Mouse (Mus musculus): Measurements from ENCODE around the gene Metrn. TPM values are rescaled to one million over a fixed set of nuclear protein-coding genes. Genes with fewer than 3 reads are reported as not detected.

The Metrn gene
- polyA plus RNA-seq, 1 experiment from 2014 or later = 11.9 TPM

GRCm38 (mm10) chr17:25755086-25755485 lies 41.9 kb downstream of the Metrn start:
- TF ChIP-seq EP300 (IDR thresholded peaks at IDR 0.05; ENCODE audit: low read depth) (no peak), CTCF (IDR thresholded peaks at IDR 0.05; ENCODE audit: low read depth) (no peak)
- Histone ChIP-seq H3K27me3 (ENCODE audit: insufficient read depth, low read length) (0 out of 2 replicates have a peak, but pooled peaks cover 3% of the 10 kb centered on the region), H3K9ac (replicated peaks) (no peak overlapping the region), H3K9me3 (ENCODE audit: low read length) (no peaks in the 10 kb centered on the region), H3K27ac (ENCODE audit: low read depth) (no peak overlapping the region), H3K36me3 (replicated peaks; ENCODE audit: insufficient read depth, low read length) (no peaks in the 10 kb centered on the region), H3K4me3 (ENCODE audit: low read depth, low read length) (no peak overlapping the region), H3K4me1 (ENCODE audit: insufficient read depth) (no peaks in the 10 kb centered on the region), H3K4me2 (ENCODE audit: low read depth, low read length) (no peak overlapping the region)
- 72% methylated on average over 4 of the region's 4 CpGs for WGBS (ENCODE audit: insufficient replicate concordance)
- DNase-seq (no peak), ATAC-seq (no peak)

- Histone ChIP-seq H3K36me3 (replicated peaks; ENCODE audit: insufficient read depth, low read length) (no peaks in the 10 kb centered on the region), H3K4me2 (ENCODE audit: low read depth, low read length) (no peak within 1 kb of the TSS)
- 79% methylated on average over 9 of the region's 9 CpGs for WGBS (ENCODE audit: insufficient replicate concordance)
These were observed 42.7 kb downstream of the Metrn start, which contains the start of gene Msln for GRCm38 (mm10) chr17:25754241-25754640. Gene Msln (minus strand): TSS chr17:25754378.

GRCm38 (mm10) chr17:25751446-25751845 lies 45.5 kb downstream of the Metrn start:
- no peak overlapping the region for H3K27ac ChIP-seq (ENCODE audit: low read depth)
- ATAC-seq (no peak), DNase-seq (peak; percentile 39)
- no peak overlapping the region for H3K4me2 ChIP-seq (ENCODE audit: low read depth, low read length)
- H3K4me1 ChIP-seq (ENCODE audit: insufficient read depth) = no peaks in the 10 kb centered on the region
- 61% methylated on average over 5 of the region's 5 CpGs for WGBS (ENCODE audit: insufficient replicate concordance)
- H3K27me3 ChIP-seq (ENCODE audit: insufficient read depth, low read length) = no peaks in the 10 kb centered on the region
- TF ChIP-seq CTCF (IDR thresholded peaks at IDR 0.05; ENCODE audit: low read depth) = no peak
- TF ChIP-seq EP300 (IDR thresholded peaks at IDR 0.05; ENCODE audit: low read depth) = no peak
- H3K4me3 ChIP-seq (ENCODE audit: low read depth, low read length) = no peak overlapping the region
- H3K9ac ChIP-seq (replicated peaks) = no peak overlapping the region
- H3K9me3 ChIP-seq (ENCODE audit: low read length) = no peaks in the 10 kb centered on the region
- H3K36me3 ChIP-seq (replicated peaks; ENCODE audit: insufficient read depth, low read length) = no peaks in the 10 kb centered on the region

More at GRCm38 (mm10) chr17:25754241-25754640, 42.7 kb downstream of the Metrn start, which contains the start of gene Msln:
- Histone ChIP-seq H3K27me3 (ENCODE audit: insufficient read depth, low read length) (0 out of 2 replicates have a peak, but pooled peaks cover 3% of the 10 kb centered on the region), H3K4me3 (ENCODE audit: low read depth, low read length) (no peak within 1 kb of the TSS), H3K9me3 (ENCODE audit: low read length) (no peaks in the 10 kb centered on the region), H3K9ac (replicated peaks) (no peak within 1 kb of the TSS), H3K27ac (ENCODE audit: low read depth) (no peak within 1 kb of the TSS), H3K4me1 (ENCODE audit: insufficient read depth) (no peaks in the 10 kb centered on the region)
- no peak for ATAC-seq
- DNase-seq = no peak
- TF ChIP-seq EP300 (IDR thresholded peaks at IDR 0.05; ENCODE audit: low read depth) (no peak), CTCF (IDR thresholded peaks at IDR 0.05; ENCODE audit: low read depth) (no peak)

- no peak overlapping the region for H3K9ac ChIP-seq (replicated peaks)
- no peak overlapping the region for H3K4me3 ChIP-seq (ENCODE audit: low read depth, low read length)
- no peaks in the 10 kb centered on the region for H3K9me3 ChIP-seq (ENCODE audit: low read length)
- DNase-seq (no peak), ATAC-seq (no peak)
- no peak overlapping the region for H3K27ac ChIP-seq (ENCODE audit: low read depth)
- WGBS (ENCODE audit: insufficient replicate concordance) = 64% methylated on average over 6 of the region's 6 CpGs
- H3K27me3 ChIP-seq (ENCODE audit: insufficient read depth, low read length) = no peaks in the 10 kb centered on the region
- no peak overlapping the region for H3K4me2 ChIP-seq (ENCODE audit: low read depth, low read length)
- H3K4me1 ChIP-seq (ENCODE audit: insufficient read depth) = no peaks in the 10 kb centered on the region
- no peaks in the 10 kb centered on the region for H3K36me3 ChIP-seq (replicated peaks; ENCODE audit: insufficient read depth, low read length)
- TF ChIP-seq EP300 (IDR thresholded peaks at IDR 0.05; ENCODE audit: low read depth) (no peak), CTCF (IDR thresholded peaks at IDR 0.05; ENCODE audit: low read depth) (no peak)
These were observed 47.6 kb downstream of the Metrn start for GRCm38 (mm10) chr17:25749314-25749713.

- TF ChIP-seq EP300 (IDR thresholded peaks at IDR 0.05; ENCODE audit: low read depth) = no peak
- no peak for TF ChIP-seq CTCF (IDR thresholded peaks at IDR 0.05; ENCODE audit: low read depth)
- Histone ChIP-seq H3K27ac (ENCODE audit: low read depth) (no peak overlapping the region), H3K4me2 (ENCODE audit: low read depth, low read length) (no peak overlapping the region), H3K36me3 (replicated peaks; ENCODE audit: insufficient read depth, low read length) (no peaks in the 10 kb centered on the region), H3K4me3 (ENCODE audit: low read depth, low read length) (no peak overlapping the region), H3K4me1 (ENCODE audit: insufficient read depth) (no peaks in the 10 kb centered on the region), H3K27me3 (ENCODE audit: insufficient read depth, low read length) (no peaks in the 10 kb centered on the region), H3K9ac (replicated peaks) (no peak overlapping the region), H3K9me3 (ENCODE audit: low read length) (no peaks in the 10 kb centered on the region)
- ATAC-seq (no peak), DNase-seq (no peak)
- 84% methylated on average over 4 of the region's 4 CpGs for WGBS (ENCODE audit: insufficient replicate concordance)
These were observed 48.7 kb downstream of the Metrn start for GRCm38 (mm10) chr17:25748238-25748637.

GRCm38 (mm10) chr17:25744311-25744710 lies 52.6 kb downstream of the Metrn start:
- Histone ChIP-seq H3K9ac (replicated peaks) (no peak overlapping the region), H3K27ac (ENCODE audit: low read depth) (no peak overlapping the region), H3K36me3 (replicated peaks; ENCODE audit: insufficient read depth, low read length) (no peaks in the 10 kb centered on the region), H3K9me3 (ENCODE audit: low read length) (no peaks in the 10 kb centered on the region), H3K4me3 (ENCODE audit: low read depth, low read length) (no peak overlapping the region), H3K4me2 (ENCODE audit: low read depth, low read length) (no peak overlapping the region), H3K4me1 (ENCODE audit: insufficient read depth) (no peaks in the 10 kb centered on the region), H3K27me3 (ENCODE audit: insufficient read depth, low read length) (no peaks in the 10 kb centered on the region)
- 78% methylated on average over 10 of the region's 10 CpGs for WGBS (ENCODE audit: insufficient replicate concordance)
- ATAC-seq = no peak
- TF ChIP-seq EP300 (IDR thresholded peaks at IDR 0.05; ENCODE audit: low read depth) (no peak), CTCF (IDR thresholded peaks at IDR 0.05; ENCODE audit: low read depth) (no peak)
- DNase-seq = no peak

- Histone ChIP-seq H3K36me3 (replicated peaks; ENCODE audit: insufficient read depth, low read length) (no peaks in the 10 kb centered on the region), H3K27me3 (ENCODE audit: insufficient read depth, low read length) (no peaks in the 10 kb centered on the region), H3K4me1 (ENCODE audit: insufficient read depth) (no peaks in the 10 kb centered on the region), H3K4me3 (ENCODE audit: low read depth, low read length) (no peak overlapping the region), H3K27ac (ENCODE audit: low read depth) (no peak overlapping the region), H3K9ac (replicated peaks) (no peak overlapping the region), H3K9me3 (ENCODE audit: low read length) (no peaks in the 10 kb centered on the region), H3K4me2 (ENCODE audit: low read depth, low read length) (no peak overlapping the region)
- whole genome bisulfite sequencing (ENCODE audit: insufficient replicate concordance) = 76% methylated on average over 9 of the region's 9 CpGs
- no peak for ATAC-seq
- TF ChIP-seq EP300 (IDR thresholded peaks at IDR 0.05; ENCODE audit: low read depth) (no peak), CTCF (IDR thresholded peaks at IDR 0.05; ENCODE audit: low read depth) (no peak)
- DNase-seq = no peak
These were observed 53.1 kb downstream of the Metrn start for GRCm38 (mm10) chr17:25743831-25744230.

Small RNA genes within 50 kb of the gene (microRNA-seq; reads per million reads assigned to microRNA genes)
- not detected for gene Gm25083
- gene Mir3082 = 1.6 reads per million
- gene Mir6966 = not detected

Other genes starting within 250 kb of the Metrn start
- 0.08 TPM in 1 of 2 replicates, not detected in the other for gene Sox8, start 226.4 kb downstream of the Metrn start, polyA plus RNA-seq (2015; fragmentation: Nextera tagmentation; extraction: Ambion mirVana)
- gene Lmf1, start 218.1 kb downstream of the Metrn start, polyA plus RNA-seq (2015; fragmentation: Nextera tagmentation; extraction: Ambion mirVana) = 11.9 and 12.5 TPM in 2 replicates
- 0.39 TPM in 1 of 2 replicates, not detected in the other for gene Gng13, start 80.0 kb downstream of the Metrn start, polyA plus RNA-seq (2015; fragmentation: Nextera tagmentation; extraction: Ambion mirVana)
- 7.4 TPM in 2 replicates for gene Chtf18, start 69.7 kb downstream of the Metrn start, polyA plus RNA-seq (2015; fragmentation: Nextera tagmentation; extraction: Ambion mirVana)
- 3.8 and 3.9 TPM in 2 replicates for gene Rpusd1, start 69.5 kb downstream of the Metrn start, polyA plus RNA-seq (2015; fragmentation: Nextera tagmentation; extraction: Ambion mirVana)
- gene Mslnl, start 61.1 kb downstream of the Metrn start, polyA plus RNA-seq (2015; fragmentation: Nextera tagmentation; extraction: Ambion mirVana) = not detected in 2 replicates
- 12.3 and 14.7 TPM in 2 replicates for gene Msln, start 42.8 kb downstream of the Metrn start, polyA plus RNA-seq (2015; fragmentation: Nextera tagmentation; extraction: Ambion mirVana)
- 12.8 and 15.3 TPM in 2 replicates for gene Narfl, start 23.4 kb downstream of the Metrn start, polyA plus RNA-seq (2015; fragmentation: Nextera tagmentation; extraction: Ambion mirVana)
- gene Haghl, start 11.5 kb downstream of the Metrn start, polyA plus RNA-seq (2015; fragmentation: Nextera tagmentation; extraction: Ambion mirVana) = 8.3 and 9.4 TPM in 2 replicates
- not detected in 2 replicates for gene Ccdc78, start 10.6 kb downstream of the Metrn start, polyA plus RNA-seq (2015; fragmentation: Nextera tagmentation; extraction: Ambion mirVana)
- gene Fam173a, start 4.2 kb downstream of the Metrn start, polyA plus RNA-seq (2015; fragmentation: Nextera tagmentation; extraction: Ambion mirVana) = 51.5 and 51.6 TPM in 2 replicates
- gene AC134908.4, start 1.5 kb downstream of the Metrn start, polyA plus RNA-seq (2015; fragmentation: Nextera tagmentation; extraction: Ambion mirVana) = not detected in 2 replicates
- gene Fbxl16, start 11.9 kb upstream of the Metrn start, polyA plus RNA-seq (2015; fragmentation: Nextera tagmentation; extraction: Ambion mirVana) = 0.05 TPM in 1 of 2 replicates, not detected in the other
- gene Wdr24, start 26.5 kb upstream of the Metrn start, polyA plus RNA-seq (2015; fragmentation: Nextera tagmentation; extraction: Ambion mirVana) = 5.5 and 7.2 TPM in 2 replicates
- gene Jmjd8, start 31.7 kb upstream of the Metrn start, polyA plus RNA-seq (2015; fragmentation: Nextera tagmentation; extraction: Ambion mirVana) = 12.8 and 13.8 TPM in 2 replicates
- gene Stub1, start 36.3 kb upstream of the Metrn start, polyA plus RNA-seq (2015; fragmentation: Nextera tagmentation; extraction: Ambion mirVana) = 118 and 119 TPM in 2 replicates
- gene Rhbdl1, start 40.2 kb upstream of the Metrn start, polyA plus RNA-seq (2015; fragmentation: Nextera tagmentation; extraction: Ambion mirVana) = 0.17 and 0.35 TPM in 2 replicates
- gene Gm20683, start 44.6 kb upstream of the Metrn start, polyA plus RNA-seq (2015; fragmentation: Nextera tagmentation; extraction: Ambion mirVana) = 0.30 and 0.34 TPM in 2 replicates
- gene Rhot2, start 47.7 kb upstream of the Metrn start, polyA plus RNA-seq (2015; fragmentation: Nextera tagmentation; extraction: Ambion mirVana) = 9.8 and 10.4 TPM in 2 replicates
- 2.7 and 3.4 TPM in 2 replicates for gene Wdr90, start 64.4 kb upstream of the Metrn start, polyA plus RNA-seq (2015; fragmentation: Nextera tagmentation; extraction: Ambion mirVana)
- 127 and 143 TPM in 2 replicates for gene Mcrip2, start 71.6 kb upstream of the Metrn start, polyA plus RNA-seq (2015; fragmentation: Nextera tagmentation; extraction: Ambion mirVana)
- gene Mettl26, start 77.9 kb upstream of the Metrn start, polyA plus RNA-seq (2015; fragmentation: Nextera tagmentation; extraction: Ambion mirVana) = 64.8 and 72.5 TPM in 2 replicates
- gene Wfikkn1, start 83.7 kb upstream of the Metrn start, polyA plus RNA-seq (2015; fragmentation: Nextera tagmentation; extraction: Ambion mirVana) = 0.33 and 0.54 TPM in 2 replicates
- 6.5 and 7.3 TPM in 2 replicates for gene Rab40c, start 122.6 kb upstream of the Metrn start, polyA plus RNA-seq (2015; fragmentation: Nextera tagmentation; extraction: Ambion mirVana)
- gene Pigq, start 147.8 kb upstream of the Metrn start, polyA plus RNA-seq (2015; fragmentation: Nextera tagmentation; extraction: Ambion mirVana) = 56.0 and 58.7 TPM in 2 replicates
- 2.0 and 3.8 TPM in 2 replicates for gene Nhlrc4, start 147.8 kb upstream of the Metrn start, polyA plus RNA-seq (2015; fragmentation: Nextera tagmentation; extraction: Ambion mirVana)
- gene A930017K11Rik, start 155.4 kb upstream of the Metrn start, polyA plus RNA-seq (2015; fragmentation: Nextera tagmentation; extraction: Ambion mirVana) = not detected in 2 replicates
- 6.6 and 8.3 TPM in 2 replicates for gene Capn15, start 188.7 kb upstream of the Metrn start, polyA plus RNA-seq (2015; fragmentation: Nextera tagmentation; extraction: Ambion mirVana)